Mouse (Mus musculus) right cerebral cortex, adult 2 months (tissue): ENCODE measurements at regions not wholly inside any gene's neighbourhood (a gene's known extent, or its start where the extent isn't known, plus 50 kb on each side); places are given as distances from the start of the nearest gene placed in this dataset.
A peak's percentile ranks its signal among the peaks of the same experiment; 100 is the strongest.

Experiments used
- DNase-seq, 2 experiments: peaks; one replicate each; pipeline ENCODE4 v3.0.0; 2021 to 2022; ENCODE audit warnings: low spot score in 2 of 2

DNA sequence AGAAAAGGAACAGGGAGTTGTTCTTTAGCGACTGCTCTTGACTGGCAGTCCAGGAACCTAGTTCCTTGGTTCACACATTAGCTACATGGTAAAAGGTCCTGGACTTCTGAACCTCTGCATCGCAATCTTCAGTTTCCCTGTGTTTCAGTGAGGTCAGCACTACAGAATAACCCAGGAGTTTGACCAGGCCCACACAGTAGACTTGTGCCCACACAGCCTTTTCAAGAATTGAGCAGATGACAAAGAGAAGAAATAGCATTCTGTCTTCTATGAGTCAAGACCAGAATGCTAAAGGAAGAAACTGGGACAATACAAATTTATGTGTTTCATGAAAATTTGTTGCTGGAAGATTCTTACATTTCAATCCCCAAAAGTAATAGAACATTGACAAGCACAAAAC, 1162.7 kb upstream of the Slc39a10 start:
- DNase-seq: peak; percentile 10 to 15

DNA sequence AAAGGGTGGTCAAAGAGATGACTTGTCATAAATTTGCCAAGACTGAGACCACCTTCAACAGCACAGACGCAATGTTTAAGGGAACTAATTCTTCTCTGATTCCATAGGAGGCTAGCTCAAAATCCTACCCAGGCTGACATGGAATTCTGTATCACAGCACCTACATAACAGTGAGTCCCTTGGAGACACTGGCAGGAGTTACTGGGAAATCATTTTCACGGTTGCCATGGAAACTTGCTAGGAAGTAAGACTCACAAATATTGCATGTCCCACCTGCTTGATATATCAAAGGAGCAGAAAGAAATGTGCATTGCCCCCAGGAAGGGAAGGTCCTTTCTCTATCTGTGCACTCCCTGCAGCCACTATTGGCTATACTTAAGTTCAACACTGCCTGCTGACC, 1139.0 kb upstream of the Slc39a10 start:
- DNase-seq: no peak
